Mouse (Mus musculus) cerebellum, adult 18-20 months (tissue): ENCODE measurements at regions not wholly inside any gene's neighbourhood (a gene's known extent, or its start where the extent isn't known, plus 50 kb on each side); places are given as distances from the start of the nearest gene placed in this dataset.
A peak's percentile ranks its signal among the peaks of the same experiment; 100 is the strongest.
"Not testable (repeated sequence)": the region's sequence is repeated elsewhere in the genome, so short reads cannot be mapped to it uniquely, and the experiment has no call there.

Source experiments
- DNase-seq, 2 experiments: peaks; one replicate each; pipeline ENCODE4 v3.0.0; 2021

DNA sequence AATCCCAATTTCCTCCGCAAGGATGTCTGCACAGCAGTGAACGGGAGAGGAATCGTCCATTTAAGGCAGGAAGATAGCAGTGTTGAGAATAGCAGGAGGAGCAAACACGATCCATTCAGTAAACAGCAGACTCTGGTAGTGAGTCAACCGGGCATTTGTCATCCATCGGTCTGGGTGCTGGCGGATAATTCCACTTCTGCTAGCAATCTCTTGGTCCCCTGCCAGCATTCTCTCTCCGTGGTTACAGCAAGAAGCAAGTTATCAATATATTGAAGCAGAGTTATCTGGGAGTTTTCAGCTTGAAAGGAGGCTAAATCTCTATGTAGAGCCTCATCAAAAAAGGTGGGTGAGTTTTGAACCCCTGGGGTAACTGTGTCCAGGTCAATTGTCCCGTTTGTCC, 130.4 kb downstream of the Mtrr start:
- DNase-seq: not testable (repeated sequence)

DNA sequence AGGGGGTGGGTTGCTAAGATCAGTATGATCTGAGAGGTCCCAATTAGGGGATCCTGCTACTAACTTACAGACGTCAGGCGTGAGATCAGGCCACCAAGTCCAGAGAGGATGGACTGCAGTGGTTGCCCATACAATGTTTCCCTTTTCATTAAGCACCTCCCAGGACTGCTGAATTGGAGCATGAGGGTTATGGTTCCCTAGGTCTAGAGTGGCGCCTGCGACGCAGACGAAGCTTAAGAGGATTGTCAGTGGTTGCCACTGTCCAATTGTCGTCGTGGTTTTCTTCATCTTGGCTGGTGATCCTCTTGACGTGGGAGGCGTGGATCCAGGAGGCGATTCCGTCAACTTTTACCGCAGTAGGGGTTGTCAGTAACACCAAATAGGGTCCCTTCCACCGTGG, 137.6 kb downstream of the Mtrr start:
- peak in 1 of 2 experiments; percentile 3 for DNase-seq
